Mouse (Mus musculus) stomach, postnatal 0 days (tissue): ENCODE measurements around the gene Nmt1. TPM values are rescaled to one million over a fixed set of nuclear protein-coding genes. Genes with fewer than 3 reads are reported as not detected.

Experiments used
- ATAC-seq: fragments of 200-750 bp; cut with Nextera tagmentation; 2 replicates; pipeline ENCODE4 v1.8.0; 2017; ENCODE audit not compliant: low FRiP score, low TSS enrichment
- DNase-seq: peaks from one replicate; pipeline ENCODE4 v3.0.0-alpha.2; 2016; ENCODE audit warnings: low spot score
- H3K27ac ChIP-seq: fragments of 300-500 bp; sonication (generic); replicated peaks from 2 replicates; pipeline ENCODE4 v1.5.1; 2014; ENCODE audit warnings: mild to moderate bottlenecking, control low read depth
- H3K27me3 ChIP-seq: fragments of 300-500 bp; sonication (generic); 2 replicates; pipeline ENCODE4 v1.6.1; 2014; ENCODE audit warnings: low read length; ENCODE audit not compliant: control insufficient read depth, insufficient read depth
- H3K36me3 ChIP-seq: fragments of 300-500 bp; sonication (generic); 2 replicates; pipeline ENCODE4 v1.6.1; 2014; ENCODE audit warnings: low read length, mixed read lengths; ENCODE audit not compliant: control insufficient read depth, insufficient read depth
- H3K4me1 ChIP-seq: fragments of 300-500 bp; sonication (generic); replicated peaks from 2 replicates; pipeline ENCODE4 v1.6.1; 2014; ENCODE audit warnings: antibody characterized with exemption; ENCODE audit not compliant: control insufficient read depth, insufficient read depth
- H3K4me2 ChIP-seq: fragments of 300-500 bp; sonication (generic); replicated peaks from 2 replicates; pipeline ENCODE4 v1.6.1; 2014; ENCODE audit warnings: low read depth, mild to moderate bottlenecking, control low read depth, moderate library complexity
- H3K4me3 ChIP-seq: fragments of 300-500 bp; sonication (generic); 2 replicates; pipeline ENCODE4 v1.5.1; 2014; ENCODE audit warnings: low read depth, low read length, control low read depth
- H3K9ac ChIP-seq: fragments of 300-500 bp; sonication (generic); 2 replicates; pipeline ENCODE4 v1.6.1; 2014; ENCODE audit warnings: mild to moderate bottlenecking, low read length, control low read depth, mixed read lengths
- H3K9me3 ChIP-seq: fragments of 300-500 bp; sonication (generic); 2 replicates; pipeline ENCODE4 v1.6.1; 2016; ENCODE audit warnings: low read length; ENCODE audit not compliant: control insufficient read depth
- CTCF ChIP-seq: IDR thresholded peaks from 2 replicates; pipeline ENCODE4 v1.5.1; 2016; ENCODE audit warnings: antibody characterized with exemption, low read depth, mild to moderate bottlenecking, moderate library complexity
- EP300 ChIP-seq: optimal IDR thresholded peaks from 2 replicates; pipeline ENCODE3; 2016; ENCODE audit warnings: antibody characterized with exemption
- WGBS: fragments of 180-500 bp; shearing (Covaris S2); extraction: QIAGEN DNeasy Blood & Tissue Kit; methylation state at CpG from one replicate; pipeline ENCODE4 v1.1.7; 2014; 5-methylcytosine and 5-hydroxymethylcytosine counted together
- polyA plus RNA-seq: library from polyadenylated mRNA; unstranded; fragments of >200 nt; fragmentation: Nextera tagmentation; extraction: Ambion mirVana; gene quantifications from 2 replicates; pipeline ENCODE4 v1.2.1, GENCODE M21; 2015

The Nmt1 gene
- polyA plus RNA-seq, 1 experiment from 2014 or later = 52.3 TPM

DNA sequence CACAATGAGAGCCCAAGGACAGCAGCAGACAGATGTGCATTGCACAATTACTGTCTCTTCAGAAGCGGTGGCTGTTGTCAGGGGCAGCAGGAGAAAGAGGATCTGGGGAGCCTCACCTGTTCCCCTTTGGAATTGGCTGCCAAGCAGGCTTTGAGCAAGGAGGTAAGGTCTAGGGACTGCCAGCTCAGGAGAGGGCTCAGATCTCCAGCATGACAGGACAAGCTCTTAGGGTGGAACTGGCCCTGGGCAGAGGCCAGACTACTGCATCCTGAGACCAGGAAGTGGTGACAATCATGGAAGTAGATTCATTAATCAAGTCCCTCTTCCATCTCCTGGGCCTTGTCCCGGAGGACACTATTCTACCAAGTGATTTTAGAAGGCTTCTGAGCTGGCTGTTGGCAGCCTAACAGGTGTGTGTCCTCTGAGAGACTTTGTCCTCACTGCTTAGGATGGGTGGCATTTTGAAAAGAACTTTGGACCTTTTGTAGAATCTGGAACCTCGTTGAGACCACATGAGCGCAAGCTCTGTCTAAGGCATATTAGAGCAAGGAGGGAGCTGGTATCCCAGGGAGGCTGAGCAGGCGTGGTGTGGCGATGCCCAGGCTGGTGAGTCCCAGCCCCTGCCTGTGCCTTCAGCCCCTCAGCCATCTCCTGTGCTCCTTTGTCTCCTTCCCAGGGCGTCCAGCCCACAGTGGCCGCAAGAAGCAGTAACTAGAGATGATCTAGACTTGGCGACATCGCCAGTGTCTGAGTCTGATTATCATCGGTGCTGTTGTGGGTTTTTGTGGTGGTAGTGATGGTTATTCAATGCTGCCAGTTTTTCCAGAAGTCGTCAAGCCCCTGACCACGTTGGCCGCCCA is 38.4 kb downstream of the Nmt1 start:
- TF ChIP-seq CTCF (no peak), EP300 (no peak)
- no peaks in the 10 kb centered on the region for H3K9me3 ChIP-seq
- WGBS = 92% methylated on average over 14 of the region's 14 CpGs
- no peak overlapping the region for H3K27ac ChIP-seq
- ATAC-seq (no peak), DNase-seq (no peak)
- H3K36me3 ChIP-seq = peaks cover 40% of the 10 kb centered on the region
- no peaks in the 10 kb centered on the region for H3K4me1 ChIP-seq
- no peak overlapping the region for H3K9ac ChIP-seq
- H3K27me3 ChIP-seq = no peaks in the 10 kb centered on the region
- H3K4me3 ChIP-seq = no peak overlapping the region
- H3K4me2 ChIP-seq = no peak overlapping the region

DNA sequence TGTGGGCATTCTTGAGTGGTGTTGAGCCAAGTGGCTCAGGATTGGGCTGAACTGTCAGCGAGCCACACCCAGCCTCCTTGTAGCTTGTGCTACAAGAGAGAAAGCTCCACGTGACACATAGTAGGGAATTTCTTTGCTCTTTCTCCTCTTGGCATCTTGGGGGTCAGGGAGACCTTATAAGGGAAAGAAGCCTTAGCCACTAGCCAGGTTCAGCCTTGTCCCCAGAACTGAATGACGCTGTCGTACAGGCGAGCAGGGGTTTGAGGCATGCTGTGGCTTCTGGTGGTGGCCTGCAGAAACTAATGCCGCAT is 39.0 kb downstream of the Nmt1 start:
- TF ChIP-seq CTCF (no peak), EP300 (no peak)
- Histone ChIP-seq H3K4me2 (no peak overlapping the region), H3K4me3 (no peak overlapping the region), H3K27me3 (no peaks in the 10 kb centered on the region), H3K9me3 (no peaks in the 10 kb centered on the region), H3K36me3 (peaks cover 38% of the 10 kb centered on the region), H3K9ac (no peak overlapping the region), H3K4me1 (no peaks in the 10 kb centered on the region), H3K27ac (no peak overlapping the region)
- ATAC-seq (no peak), DNase-seq (no peak)
- 89% methylated on average over 6 of the region's 6 CpGs for WGBS

DNA sequence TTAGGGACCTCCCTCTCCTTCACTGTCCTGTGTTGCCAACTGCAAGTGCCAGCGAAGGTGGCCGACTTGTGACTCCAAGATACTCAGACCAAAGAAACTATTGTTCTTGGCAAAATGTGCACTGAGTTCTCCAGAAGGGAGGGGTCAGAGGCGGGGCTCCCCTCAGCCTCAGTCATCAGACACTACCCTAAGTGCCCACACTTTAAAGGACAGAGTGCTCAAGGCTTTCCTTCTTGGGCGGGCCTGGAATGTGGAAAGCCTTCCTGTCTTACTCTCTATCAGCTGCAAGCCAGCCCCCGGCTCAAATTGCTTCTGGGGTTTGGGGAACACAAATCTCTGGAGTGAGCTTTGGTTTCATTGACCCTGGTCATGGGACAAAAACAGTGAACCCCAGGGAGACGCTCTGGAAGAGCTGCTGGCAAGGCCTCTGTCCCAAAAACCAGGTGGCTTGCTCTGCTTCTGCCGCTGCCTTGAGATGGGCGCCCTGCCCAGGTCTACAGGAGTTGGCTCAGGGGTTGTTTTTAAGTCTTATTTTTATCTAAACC is 39.5 kb downstream of the Nmt1 start:
- Histone ChIP-seq H3K9me3 (no peaks in the 10 kb centered on the region), H3K9ac (no peak overlapping the region), H3K4me2 (no peak overlapping the region), H3K27me3 (no peaks in the 10 kb centered on the region), H3K27ac (no peak overlapping the region), H3K36me3 (peaks cover 38% of the 10 kb centered on the region), H3K4me3 (no peak overlapping the region), H3K4me1 (no peaks in the 10 kb centered on the region)
- 57% methylated on average over 8 of the region's 8 CpGs for WGBS
- DNase-seq (no peak), ATAC-seq (peak; percentile 16; the same call in 1 of the 2 replicates)
- TF ChIP-seq EP300 = no peak
- TF ChIP-seq CTCF = no peak

DNA sequence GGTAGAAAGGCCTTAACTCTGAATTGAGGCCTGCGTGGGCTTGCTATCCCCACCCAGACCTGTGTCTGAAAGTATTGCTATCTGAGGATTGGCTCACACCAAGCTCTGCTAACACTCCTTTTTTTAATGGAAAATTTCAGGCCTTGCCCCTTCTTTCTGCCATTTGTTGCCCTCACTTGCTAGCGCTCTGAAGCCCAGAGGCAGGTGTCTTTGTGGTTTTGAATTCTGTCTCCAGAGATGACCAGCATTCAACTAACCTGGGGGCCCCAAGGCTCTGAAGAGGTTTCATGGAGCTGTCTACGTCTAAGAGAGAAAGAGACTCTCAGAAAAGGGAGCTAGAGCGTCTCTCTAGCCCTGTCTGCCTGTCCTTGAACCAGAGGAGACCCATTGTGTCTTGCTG is 40.3 kb downstream of the Nmt1 start:
- H3K4me1 ChIP-seq = no peaks in the 10 kb centered on the region
- no peak for DNase-seq
- H3K36me3 ChIP-seq = peaks cover 38% of the 10 kb centered on the region
- H3K27ac ChIP-seq = no peak overlapping the region
- WGBS = 86% methylated on average over 4 of the region's 4 CpGs
- H3K9ac ChIP-seq = no peak overlapping the region
- no peak overlapping the region for H3K4me3 ChIP-seq
- no peak for TF ChIP-seq CTCF
- no peak for TF ChIP-seq EP300
- no peak overlapping the region for H3K4me2 ChIP-seq
- no peaks in the 10 kb centered on the region for H3K9me3 ChIP-seq
- no peak for ATAC-seq
- H3K27me3 ChIP-seq = no peaks in the 10 kb centered on the region

DNA sequence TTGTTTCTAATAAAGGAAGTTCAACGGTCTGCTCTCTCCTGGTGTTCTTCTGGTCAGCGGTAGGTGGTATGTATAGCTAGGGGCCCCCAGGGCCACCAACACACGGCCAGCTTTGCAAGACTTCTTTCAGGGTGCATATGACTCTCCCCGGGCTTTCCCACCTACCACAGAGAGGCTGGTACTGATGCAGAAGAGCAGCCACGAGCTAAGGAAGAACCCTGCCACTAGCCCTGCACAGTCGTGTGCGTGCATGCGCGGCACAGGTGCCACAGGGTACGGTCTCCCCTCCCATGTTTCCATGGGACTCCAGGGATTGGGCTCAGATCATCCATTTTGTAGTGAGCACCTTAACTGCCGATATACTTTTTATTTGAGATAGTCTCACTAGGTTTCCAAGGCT is 40.9 kb downstream of the Nmt1 start:
- ATAC-seq (no peak), DNase-seq (no peak)
- 95% methylated on average over 11 of the region's 11 CpGs for WGBS
- H3K4me1 ChIP-seq = no peaks in the 10 kb centered on the region
- peaks cover 38% of the 10 kb centered on the region for H3K36me3 ChIP-seq
- TF ChIP-seq CTCF (no peak), EP300 (no peak)
- H3K9me3 ChIP-seq = no peaks in the 10 kb centered on the region
- no peaks in the 10 kb centered on the region for H3K27me3 ChIP-seq
- H3K9ac ChIP-seq = no peak overlapping the region
- no peak overlapping the region for H3K4me2 ChIP-seq
- H3K27ac ChIP-seq = no peak overlapping the region
- H3K4me3 ChIP-seq = no peak overlapping the region

DNA sequence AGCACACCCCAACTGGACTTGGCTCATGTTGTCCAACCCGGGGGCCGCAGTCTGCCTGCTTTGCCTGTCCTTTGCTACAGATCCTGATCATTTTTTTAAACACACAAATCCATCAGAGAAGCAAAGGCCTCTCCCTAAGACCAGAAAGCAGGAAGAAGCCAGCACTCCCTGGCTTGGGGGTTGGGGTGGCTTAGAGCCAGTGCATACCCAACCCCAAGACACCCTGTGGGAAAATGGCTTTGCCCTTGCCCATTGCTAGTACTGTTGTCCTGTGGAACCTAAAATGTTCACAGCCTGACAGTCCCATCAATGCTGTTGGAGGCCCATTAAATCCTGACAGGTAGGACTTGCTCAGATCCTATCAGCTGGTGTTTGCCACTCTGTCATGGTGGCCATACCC is 41.7 kb downstream of the Nmt1 start:
- Histone ChIP-seq H3K4me3 (no peak overlapping the region), H3K4me2 (no peak overlapping the region)

More for the DNA sequence above, 41.7 kb downstream of the Nmt1 start:
- 97% methylated on average over 2 of the region's 2 CpGs for WGBS
- DNase-seq = no peak
- no peaks in the 10 kb centered on the region for H3K27me3 ChIP-seq
- H3K27ac ChIP-seq = no peak overlapping the region
- TF ChIP-seq CTCF (no peak), EP300 (no peak)
- H3K4me1 ChIP-seq = no peaks in the 10 kb centered on the region
- H3K9me3 ChIP-seq = no peaks in the 10 kb centered on the region
- ATAC-seq = no peak
- H3K36me3 ChIP-seq = peaks cover 30% of the 10 kb centered on the region
- H3K9ac ChIP-seq = no peak overlapping the region
